Mouse (Mus musculus) hematopoietic stem cell, adult 5-6 weeks (primary cell): ENCODE measurements around the gene Trabd2b. TPM values are rescaled to one million over a fixed set of nuclear protein-coding genes. Genes with fewer than 3 reads are reported as not detected.

ENCODE experiments used
- ATAC-seq, 2 experiments: fragments of 125-278 bp in 1 of 2; replicated peaks in 1 of 2; 2 replicates each; pipeline ENCODE4 v1.8.0; 2016 to 2017; ENCODE audit warnings: inconsistent platforms in 2 of 2, mild to moderate bottlenecking in 2 of 2, moderate number of reproducible peaks in 2 of 2, low read depth in 1 of 2, moderate TSS enrichment in 1 of 2; ENCODE audit not compliant: low FRiP score in 2 of 2, poor library complexity in 2 of 2, severe bottlenecking in 2 of 2, insufficient read depth in 1 of 2, low TSS enrichment in 1 of 2
- total RNA-seq: library from RNA; stranded (forward); fragments of 172-1452, 232-1000 nt; gene quantifications from 2 replicates; pipeline ENCODE4 v1.2.3, GENCODE M21; 2017

Trabd2b gene
- total RNA-seq, 1 experiment from 2014 or later, result 0.10 TPM

DNA sequence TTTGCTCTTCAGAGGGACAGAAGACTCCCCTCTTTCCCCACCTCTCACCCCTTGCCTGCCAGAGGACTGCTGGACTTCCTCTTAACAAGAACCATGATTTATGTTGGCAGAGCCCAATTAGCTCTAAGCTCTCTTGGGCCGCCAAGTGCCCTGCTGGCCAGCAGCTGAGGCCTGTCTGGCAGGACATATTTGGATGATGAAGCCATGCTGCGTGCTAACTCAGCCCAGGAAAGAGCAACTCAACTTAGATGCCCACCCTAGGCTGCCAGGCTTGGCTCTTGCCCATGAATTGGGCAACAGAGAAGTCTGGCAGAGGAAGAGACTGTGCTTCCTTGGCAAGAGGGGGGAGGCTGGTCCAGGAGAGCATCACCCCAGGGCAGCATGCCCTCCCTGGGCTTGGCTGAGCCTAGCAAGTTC, 20.1 kb upstream of the Trabd2b start:
- ATAC-seq, result peak; percentile 22 to 25; a peak in 1 of 4 replicates

DNA sequence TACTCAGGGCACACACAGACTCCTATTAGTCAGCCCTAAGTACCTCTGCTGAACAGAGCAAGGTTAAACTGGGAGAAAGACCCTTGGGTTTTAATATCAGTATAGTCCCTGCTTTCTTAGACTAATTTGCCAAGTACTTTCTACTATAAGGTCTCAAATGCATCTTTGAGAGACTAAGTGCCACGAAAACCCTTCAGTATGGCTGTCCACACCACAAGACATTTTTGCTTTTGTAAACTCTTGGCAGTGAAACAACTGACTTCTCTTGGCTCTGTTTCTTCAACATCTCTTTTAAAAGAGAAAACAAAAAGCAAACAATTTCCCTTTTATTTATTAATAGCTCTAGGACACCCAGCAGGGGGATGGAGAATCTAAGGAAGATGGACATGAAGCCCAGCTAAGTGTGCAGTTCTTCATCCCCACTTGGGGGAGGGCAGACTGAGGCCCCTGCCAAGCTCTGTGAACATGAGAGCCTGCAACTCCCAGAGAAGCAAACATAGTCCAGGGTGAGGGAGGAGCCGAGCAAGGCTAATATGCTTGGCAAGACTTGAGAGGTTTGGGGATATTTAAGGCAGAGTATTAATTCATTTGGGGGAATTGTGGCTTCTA, 18.9 kb upstream of the Trabd2b start:
- no peak; a peak in 1 of 4 replicates for ATAC-seq

DNA sequence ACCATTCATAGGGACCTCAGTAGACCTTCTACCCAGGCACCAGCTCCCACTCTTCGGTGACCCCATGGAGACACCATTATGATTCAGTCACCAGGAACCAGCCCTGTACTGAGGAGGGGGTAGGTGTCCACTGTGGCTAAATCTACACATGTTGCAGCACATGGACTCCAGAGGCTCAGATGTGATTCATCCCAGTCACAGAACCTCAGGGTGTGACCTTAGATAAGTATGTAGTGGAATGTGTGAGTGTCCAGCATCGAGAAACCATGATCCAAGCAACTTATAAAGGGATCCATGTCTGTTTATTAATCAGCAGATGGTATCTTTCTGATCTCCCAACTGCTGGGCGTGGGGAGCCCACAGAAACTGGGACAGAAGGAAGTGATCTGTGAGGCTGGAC, 18.2 kb upstream of the Trabd2b start:
- ATAC-seq, result no peak

DNA sequence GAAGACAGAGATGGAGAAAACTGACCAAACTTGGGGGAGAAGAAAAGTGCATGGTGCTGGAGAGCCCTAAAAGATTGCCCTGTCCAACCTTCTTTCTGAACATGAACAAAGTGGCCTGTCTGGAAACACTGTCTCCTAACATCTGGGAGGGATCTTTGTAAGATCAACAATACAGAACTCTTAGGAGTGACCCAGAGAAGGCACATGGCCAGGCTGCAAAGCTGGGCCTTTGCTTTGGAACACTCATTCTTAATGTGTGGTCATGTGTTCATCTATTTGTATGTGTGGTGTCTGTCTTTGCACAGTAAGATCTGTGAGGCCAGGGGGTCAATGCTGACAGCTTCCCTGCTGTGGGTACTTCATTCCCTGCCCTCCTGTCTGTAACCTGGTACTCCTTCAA, 16.9 kb upstream of the Trabd2b start:
- ATAC-seq, result no peak

DNA sequence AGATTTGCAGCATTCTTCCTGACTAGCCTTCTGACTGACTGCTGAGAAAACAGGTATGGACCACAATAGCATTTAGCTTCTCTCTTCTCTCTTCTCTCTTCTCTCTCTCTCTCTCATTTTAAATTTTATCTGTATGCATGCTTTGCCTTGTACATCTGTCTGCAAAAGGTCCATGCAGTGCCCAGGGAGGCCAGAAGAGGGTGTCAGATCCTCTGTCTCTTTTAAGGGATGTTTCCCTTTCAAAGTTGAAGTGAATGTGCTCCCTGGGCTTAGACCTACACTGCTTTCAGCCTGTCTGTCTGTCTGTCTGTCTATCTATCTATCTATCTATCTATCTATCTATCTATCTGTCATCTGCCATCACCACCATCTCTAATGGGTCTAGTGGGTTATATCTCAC, 8.9 kb upstream of the Trabd2b start:
- ATAC-seq, result peak; percentile 29 to 65; a peak in 1 of 4 replicates

DNA sequence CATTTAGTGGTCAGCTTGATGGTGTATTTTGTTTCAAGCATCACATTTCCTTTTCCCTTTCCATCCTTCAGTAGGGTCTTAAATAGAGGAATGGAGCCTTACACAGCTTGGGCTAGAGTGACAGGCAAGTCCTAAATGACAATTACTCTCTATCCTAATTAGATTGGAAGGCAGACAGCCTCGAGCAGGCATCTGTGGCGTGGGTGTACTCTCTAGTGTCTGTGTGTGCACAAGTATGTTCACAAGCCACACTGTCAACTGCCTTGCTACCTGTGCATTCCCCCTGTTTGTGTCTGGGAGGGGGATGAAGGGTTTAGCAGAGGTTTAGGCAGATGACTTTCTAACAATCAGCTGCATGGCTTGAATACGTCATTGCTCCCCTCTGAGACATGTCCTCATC, 6.7 kb upstream of the Trabd2b start:
- no peak for ATAC-seq

DNA sequence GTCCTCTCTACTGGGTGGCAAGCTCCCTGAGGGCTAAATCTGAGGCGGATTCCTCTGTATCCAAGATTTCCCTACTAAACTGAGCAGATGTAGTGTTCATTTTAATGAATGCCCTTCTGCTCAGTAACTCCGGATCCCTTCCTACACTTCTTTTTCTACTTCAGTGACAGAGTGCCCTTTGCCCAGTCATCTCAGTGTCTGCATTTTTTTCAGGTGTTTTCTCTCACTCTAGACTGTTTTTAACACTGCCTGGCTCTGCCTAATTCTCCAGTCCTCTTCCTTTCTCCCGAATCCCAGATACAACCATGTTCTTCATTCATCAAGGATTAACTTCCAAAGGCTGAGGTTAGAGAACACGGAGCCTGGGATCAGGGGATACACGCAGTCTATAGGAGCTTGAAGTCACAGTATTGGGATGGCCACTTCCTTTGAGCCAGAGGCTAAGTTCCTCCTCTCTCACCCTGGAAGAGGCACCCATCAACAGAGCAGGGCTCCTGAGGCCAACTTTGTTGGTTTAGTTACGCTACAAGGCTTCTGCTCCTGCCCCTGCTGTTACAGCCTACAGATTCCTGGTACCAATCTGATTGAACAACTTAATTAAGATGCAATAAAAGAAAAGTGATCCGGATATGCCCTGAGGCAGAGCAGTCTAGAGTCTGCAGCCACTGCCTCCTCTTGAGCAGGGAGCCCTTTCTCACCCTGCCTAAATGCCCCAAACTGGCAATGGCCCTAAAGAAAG, 4.4 kb upstream of the Trabd2b start:
- ATAC-seq, result no peak

DNA sequence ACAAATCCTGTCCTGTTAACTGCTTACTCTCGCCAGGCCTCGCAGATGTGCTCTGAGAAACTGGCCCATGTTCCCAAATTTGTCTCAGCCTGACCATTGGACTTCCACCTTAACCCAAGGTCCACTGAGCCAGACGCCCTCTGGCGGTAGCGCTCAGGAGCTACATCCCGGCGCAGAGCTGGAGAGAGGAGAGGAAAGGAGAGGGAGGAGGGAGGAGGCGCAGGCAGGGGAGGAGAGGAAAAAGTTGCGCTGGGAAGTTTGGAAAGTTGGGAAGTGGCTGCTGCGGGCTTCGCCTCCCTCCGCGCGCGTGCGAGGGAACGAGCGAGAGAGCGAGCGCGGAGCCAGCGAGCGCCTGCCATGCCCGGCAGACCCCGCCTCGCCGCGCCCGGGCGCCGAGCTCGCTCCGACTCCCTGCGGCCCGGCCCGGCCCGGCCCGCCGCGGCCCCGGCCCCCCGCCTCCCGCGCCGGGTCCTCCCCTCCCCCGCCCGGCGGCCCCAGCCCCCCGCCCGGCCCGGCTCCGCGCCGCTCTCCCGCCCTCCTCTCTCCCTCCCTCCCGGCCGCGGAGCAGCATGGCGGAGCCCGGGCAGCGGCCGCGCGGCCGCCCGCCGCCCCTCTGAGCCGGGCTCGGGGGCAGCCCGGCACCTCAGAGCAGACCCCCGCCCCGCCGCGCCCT, 706 bp upstream of the Trabd2b start:
- peak; percentile 48 to 77; a peak in 3 of 4 replicates for ATAC-seq

DNA sequence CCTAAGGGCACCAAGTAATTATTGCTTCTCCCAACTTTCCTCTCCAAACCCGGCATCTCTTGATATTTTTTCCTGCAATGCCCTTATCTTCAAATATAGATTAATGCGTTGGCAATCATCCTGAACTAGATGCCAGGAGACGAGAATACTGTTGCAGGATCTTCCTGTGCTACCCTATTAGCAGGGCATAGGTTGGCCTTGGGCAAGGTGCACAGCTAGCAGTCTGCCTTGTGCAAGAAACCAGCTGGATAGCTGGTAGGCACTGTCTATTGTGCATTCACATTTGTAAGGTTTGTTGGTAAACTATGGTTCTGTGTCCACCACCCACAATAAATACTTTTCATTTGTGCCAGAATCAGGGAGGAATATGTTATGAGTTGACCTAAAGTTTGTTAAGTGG, 992 bp downstream of the Trabd2b start:
- no peak for ATAC-seq

DNA sequence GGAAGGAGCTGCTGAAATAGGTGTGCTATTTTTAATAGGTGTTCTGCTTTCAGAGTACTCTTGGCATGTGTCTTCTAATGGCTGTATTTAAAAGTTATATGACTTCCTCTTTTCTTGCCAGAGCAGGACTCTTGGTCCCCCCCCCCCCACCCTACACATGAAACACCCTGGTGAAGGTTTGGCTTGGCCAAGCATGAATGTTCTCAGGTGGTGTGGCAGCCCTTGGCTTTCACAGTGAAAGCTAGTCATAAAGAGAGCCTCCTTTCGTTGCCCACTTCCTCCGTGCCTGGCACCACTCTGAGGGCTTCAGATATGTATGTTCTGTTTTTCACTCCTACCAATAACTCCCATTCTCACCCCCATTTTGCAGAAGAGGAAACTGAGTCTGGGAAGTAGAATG, 1.8 kb downstream of the Trabd2b start:
- ATAC-seq, result peak; percentile 40 to 54

DNA sequence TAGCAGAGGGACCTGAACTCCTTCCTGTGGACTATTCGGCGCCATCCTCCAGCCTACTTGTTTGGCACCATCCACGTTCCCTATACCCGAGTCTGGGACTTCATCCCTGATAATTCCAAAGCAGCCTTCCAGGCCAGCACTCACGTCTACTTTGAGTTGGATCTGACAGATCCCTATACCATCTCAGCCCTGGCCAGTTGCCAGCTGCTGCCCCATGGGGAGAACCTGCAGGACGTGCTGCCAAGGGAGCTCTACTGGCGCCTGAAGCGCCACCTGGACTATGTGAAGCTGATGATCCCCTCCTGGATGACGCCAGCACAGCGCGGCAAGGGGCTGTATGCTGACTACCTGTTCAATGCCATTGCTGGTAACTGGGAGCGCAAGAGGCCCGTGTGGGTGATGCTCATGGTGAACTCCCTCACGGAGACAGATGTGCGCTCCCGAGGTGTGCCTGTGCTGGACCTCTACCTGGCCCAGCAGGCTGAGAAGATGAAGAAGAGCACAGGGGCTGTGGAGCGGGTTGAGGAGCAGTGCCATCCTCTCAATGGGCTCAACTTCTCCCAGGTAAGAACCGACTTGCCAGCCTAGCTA, 2.5 kb downstream of the Trabd2b start:
- ATAC-seq, result no peak

DNA sequence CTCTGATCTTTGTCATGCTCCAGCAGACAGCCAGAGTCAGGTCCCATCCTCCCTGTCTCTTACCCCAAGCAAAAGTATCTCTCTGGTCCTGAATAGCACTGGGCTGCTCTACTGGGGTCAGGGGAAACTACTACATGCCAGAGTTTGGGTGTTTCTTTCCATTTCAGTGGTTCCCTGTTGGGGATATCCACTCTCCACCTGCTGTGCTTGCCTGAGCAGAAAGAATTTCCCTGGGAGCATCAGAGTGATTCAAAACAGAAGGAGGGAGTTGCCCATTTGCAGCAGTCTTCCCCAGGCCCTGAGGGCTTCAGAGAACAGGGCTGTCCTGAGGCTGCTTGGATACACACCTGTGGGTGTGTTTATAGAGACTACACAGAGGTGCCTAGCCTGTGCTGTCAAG, 3.0 kb downstream of the Trabd2b start:
- no peak for ATAC-seq

DNA sequence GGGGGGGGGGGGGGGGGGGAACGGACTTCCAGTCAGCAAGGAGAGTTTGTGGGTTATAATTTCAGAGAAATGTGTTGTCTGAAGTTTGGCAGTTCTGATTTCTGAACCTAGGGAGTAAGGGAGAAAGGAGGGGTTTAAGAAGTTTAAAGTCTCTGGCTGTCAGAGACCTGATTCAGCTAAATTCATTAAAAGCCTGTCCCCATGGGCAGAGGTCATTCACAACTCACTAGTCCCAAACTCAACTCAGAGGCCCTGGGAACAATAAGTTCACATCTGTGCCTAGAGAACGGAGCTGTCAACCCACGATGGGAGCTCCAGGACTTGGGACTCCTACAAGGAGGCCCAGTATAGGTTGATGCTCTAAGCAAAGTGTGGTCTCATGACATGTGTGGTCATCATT, 3.5 kb downstream of the Trabd2b start:
- ATAC-seq, result no peak

DNA sequence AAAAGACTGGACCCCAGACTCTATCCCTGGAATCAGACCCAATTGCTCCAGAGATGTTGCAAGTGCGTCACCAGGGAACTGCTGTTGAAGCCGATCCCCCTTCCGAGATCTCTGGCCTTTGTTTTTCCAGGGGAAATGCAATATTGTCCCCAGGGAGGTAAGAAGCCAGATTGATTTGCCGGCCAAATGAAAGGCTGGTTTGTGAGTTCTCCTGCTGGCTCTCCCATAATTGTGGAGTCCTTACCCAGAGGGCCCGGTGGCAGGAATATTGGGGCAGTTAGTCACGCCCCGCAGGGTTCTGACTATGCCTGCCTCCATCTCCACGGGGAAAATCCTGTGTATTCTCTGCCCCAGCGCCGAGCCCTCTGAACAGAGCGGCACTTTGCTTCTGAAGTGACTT, 3.9 kb downstream of the Trabd2b start:
- no peak for ATAC-seq

DNA sequence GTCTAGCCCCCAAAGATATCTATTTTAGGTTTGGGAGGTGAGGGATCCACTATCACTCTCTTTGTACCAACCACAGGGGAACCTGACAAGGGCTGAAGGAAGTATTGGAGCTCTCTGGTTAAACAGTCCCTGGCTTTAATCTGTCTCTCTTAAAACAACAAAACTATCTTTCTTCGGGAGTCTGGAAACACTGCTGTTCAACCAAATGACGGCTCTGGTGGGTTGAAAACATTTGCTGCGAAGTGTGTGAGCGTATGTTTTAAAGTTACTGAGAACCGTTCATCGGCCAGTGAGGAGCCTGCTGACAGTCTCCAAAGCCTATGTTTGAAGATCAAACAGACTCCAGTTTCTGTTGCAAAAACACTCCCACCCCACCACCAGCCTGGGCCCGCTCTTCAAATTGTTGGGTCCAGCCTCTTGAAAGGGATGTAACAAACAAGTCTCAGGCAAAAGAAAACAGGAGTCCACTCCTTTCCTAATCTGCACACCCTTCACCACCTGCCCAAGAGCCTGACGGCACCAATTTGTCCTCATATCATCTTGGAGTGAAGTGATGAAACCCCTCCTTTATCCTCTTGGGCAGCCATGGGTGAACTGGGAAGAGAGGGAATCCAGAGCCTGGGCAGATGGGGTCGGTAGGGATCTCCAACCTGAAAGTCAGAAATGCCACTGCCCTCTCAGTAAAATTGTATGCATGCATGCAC, 4.6 kb downstream of the Trabd2b start:
- no peak for ATAC-seq

DNA sequence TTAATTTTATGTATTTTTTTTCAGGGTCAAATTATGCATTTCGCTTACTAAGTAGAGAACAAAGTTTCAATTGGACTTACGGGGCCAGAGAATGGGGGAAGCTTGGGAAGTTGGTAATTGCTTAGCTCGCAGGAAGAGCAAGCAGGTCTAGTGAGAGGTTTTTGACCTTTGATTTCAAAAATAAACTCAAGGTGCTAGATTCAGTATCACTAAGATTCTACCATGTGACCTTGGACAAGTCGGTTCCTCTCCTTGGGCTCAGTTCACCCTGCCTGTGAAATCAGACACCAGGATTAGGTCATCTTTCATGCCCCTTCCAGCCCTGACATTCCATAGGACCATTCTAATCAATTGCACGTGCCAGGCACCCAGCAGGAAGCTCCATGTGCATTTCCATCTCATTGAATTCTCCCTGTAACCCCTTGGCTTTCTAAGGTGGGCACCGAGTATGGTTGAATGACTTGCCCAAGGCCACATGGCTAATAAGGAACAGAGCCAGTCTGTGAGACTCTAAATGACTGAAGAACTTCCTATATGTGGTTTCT, 5.4 kb downstream of the Trabd2b start:
- no peak for ATAC-seq

DNA sequence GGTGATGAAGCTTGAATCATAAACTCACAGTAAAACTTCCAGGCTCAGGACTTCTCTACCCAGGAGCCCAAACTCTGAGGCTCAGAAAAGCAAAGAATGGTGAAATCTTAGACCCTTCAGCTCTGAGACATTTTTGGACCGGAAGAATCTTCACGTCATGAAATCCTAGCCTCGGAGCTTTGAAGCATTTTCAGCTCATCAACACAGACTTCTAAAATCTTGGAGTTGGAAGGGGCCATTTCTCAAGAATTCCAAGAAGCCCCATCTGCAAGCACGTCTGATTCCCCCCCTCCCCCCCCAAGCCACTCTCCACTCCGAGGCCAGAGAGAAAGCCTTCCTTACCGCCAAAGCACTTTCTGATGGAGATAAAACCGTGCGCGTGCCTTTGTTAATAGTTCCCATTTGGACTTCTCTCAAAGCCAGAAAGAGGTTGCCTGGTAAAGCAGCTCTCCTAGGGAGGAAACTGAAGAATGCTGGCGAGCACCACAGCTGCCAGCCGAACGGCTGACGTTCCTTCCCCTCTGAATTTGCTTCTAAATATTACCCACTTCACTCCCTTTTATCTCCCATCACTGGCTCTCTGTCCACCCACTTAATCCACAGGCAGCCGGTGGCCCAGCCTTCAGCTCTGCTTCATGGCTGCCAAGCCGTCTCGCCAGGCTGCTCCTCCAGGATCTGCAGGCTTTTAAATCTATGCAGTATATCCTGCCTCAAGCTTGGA, 9.6 kb downstream of the Trabd2b start:
- no peak for ATAC-seq
